Mouse (Mus musculus) cerebellum, adult 9-11 months (tissue): ENCODE data around the gene Dcaf6.
A peak's percentile ranks its signal among the peaks of the same experiment; 100 is the strongest.

Source experiments
- DNase-seq: peaks from one replicate; pipeline ENCODE4 v3.0.0; 2022

Gene Dcaf6

DNA sequence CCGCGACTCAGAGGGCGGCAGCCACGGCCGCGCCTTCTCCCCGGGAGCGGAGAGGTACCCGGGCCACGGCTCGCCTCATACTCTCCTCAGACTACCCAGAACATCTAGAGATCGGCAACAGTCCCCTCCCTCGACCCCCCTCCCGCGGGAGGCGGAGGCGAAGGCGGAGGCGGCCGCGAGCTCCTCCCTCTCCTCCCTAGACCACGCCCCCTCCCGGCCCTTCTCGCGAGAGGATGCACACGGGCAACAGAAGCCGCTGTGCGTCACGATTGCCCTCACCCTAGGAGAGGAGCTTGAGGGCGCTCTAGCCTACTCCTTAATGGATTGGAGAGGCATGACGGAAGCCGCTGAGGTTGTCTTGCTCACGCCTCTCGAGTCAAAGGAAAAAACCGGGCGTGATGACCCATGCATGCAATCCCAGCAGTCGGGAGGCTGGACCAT lies at the start of gene Dcaf6, which contains the start of gene Mpc2:
Dcaf6 (minus strand) TSS at position 116 of the 441 bp plus-strand sequence.
Mpc2 (plus strand) TSS at position 278 of the 441 bp plus-strand sequence.
- peak; percentile 99 for DNase-seq

DNA sequence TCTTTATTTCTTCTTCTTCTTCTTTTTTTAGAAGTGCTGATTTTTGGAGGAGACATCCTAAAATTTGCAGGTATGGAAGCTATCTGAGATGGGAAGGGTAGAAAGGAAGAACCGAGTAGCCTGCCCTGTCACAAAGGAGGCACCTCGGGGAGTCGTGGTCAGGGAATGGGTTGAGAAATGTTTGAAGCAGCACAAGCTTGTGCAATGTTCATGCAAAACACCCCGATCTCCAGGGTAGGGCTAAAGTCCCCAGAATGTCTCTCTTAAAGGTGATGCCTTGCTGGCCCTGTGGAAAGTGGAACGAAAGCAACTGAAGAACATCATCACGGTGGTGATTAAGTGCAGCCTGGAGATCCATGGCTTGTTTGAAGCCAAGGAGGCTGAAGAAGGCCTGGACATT lies 46.0 kb upstream of the Dcaf6 start:
- no peak for DNase-seq

DNA sequence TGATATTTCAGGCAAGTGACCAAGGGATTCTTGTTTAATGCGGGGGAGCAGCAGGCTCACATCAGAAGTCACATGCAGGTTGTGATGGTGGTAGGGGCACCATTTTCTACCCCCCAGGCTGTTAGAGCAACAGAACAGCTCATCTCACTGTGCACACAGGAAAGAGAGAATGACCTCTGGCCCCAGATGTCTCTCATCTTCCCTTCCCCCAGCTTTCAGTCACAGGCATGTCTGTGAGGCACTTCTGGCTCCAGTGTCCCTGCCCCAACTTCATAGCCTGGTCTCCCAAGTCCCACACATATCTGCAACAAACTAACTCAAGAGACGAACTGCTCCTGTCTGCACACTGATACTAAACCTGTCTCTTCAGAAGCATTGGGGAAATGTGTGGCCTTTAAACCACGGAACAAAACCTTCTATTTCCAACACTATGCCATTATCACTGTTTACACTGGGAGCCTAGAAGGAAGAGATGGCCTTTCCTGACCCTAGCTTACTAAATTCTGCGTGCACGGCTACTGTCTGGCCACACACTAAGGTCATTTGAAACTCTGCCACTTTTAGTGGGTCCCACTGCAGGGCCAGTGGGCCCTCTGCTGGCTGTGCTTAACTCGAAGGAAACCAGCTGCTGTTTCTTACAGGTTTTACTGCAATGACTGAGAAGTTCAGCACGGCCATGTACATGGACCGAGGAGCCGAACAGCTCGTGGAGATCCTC lies 43.2 kb upstream of the Dcaf6 start:
- DNase-seq: peak; percentile 4

DNA sequence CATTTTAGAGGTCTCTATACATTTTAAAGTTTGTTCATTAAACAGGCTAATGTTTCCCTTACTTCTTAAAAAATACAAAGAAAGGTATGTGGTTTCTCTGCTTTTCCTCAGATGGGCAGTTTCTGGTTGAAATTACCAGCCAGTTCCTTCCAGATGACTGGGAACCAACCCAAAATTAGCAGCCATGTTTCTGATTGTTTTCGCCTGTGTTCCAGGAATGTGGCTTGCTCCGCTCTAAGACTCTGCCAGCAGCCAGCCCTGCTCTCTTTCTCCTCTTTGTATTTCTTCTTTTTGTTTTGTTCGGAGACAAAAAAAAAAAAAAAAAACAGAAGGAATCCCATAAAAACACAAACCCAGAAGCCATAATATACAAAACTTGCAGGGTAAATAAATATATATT lies 38.6 kb upstream of the Dcaf6 start:
- no peak for DNase-seq

DNA sequence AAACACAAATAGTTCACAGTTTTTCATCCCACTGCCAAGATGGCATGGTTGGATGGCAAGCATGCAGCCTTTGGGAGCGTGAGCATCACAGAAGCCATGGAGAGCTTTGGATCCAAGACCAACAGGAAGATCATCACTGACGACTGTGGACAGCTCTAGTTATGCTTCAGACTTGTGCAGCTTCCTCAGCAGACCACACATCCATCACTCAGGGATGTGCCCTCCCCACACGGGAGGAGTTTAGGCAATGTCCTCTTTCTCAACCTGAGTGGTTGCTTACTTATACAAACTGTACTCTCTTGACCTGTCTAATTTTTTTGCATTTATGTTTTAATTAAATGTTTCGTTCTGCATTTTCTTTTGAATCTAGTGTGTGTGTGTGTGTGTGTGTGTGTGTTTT lies 28.9 kb upstream of the Dcaf6 start:
- no peak for DNase-seq

DNA sequence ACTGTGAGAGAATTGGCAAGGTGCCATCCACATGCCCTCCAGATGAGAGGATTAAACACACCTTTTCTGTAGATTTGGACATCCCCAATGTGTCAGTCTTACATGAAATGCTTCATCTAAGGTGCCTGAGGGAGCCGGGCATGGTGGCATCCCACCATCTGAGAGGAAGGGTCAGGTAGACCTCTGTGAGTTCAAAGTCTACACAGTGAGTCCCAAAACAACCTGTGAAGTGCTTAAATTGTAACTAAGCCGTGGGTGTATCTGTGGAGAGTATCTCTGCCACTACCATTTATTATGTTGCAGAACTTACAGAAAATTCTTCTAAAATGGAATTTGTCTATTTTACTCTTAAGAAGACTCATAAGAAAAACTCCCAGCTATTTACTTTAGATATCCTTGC lies 25.8 kb upstream of the Dcaf6 start:
- no peak for DNase-seq

DNA sequence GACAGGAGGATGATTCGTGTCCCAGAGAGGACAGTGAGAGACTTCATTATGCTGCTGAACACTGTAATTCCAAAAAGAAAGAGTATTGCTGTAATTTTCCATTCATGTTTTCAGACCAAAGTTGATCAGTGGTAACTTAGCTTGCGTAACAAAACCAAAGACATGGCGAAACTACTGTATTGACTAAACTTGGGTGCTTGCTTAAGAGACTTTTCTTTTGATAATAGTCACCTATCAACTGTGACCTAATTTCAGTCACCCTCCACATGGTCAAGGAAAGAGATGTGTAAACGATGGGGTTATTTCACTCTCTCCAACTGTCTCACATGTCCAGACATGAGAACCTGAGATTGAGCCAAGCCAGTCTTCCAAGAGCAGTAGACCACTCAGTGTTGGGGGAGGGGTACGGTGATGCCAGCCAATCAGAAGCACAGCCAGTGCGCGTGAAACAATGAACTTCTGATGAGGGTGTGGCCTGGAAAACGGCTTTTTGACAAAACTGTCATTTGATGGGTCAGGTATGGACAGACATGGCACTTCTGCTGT lies 24.5 kb upstream of the Dcaf6 start, which contains the start of gene Adcy10:
Adcy10 (plus strand) TSS at position 496 of the 546 bp plus-strand sequence.
- no peak for DNase-seq

DNA sequence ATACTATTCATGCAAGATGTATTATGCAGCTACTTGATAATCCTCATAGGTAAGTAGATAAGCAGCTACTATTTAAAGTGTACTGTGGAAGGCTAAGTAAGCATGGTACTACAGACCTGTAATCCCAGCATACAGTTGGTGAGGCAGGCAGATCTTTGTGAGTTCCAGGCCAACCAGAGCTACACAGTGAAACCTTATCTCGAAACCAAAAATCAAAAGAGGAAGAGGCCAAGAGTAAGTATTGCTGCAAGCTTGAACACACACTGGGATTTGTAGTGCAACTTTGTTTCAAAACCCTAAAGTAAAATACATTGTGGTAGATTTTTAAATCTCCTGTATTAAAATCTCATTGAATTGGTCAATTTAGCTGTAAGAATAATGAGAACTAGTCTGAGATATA lies 11.2 kb upstream of the Dcaf6 start:
- no peak for DNase-seq

DNA sequence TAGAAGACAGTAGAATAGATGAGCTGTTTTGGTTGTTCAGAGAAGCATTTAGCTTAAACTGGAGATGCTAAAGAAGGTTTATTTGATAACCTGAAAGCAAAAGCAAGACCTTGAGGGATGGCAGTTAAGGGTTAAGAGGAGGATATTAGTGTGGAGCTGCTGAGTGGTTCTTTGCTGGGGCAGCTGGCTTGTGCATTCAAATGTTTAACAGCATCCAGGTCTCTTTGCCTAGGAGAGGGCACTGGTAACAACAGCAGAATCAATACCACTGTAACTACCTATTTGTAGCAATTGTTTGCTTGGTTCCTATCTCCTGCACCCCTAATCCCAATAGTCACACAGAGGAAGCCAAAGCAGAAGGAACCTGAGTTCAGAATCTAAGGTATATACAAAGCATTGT lies 9.4 kb upstream of the Dcaf6 start:
- no peak for DNase-seq

DNA sequence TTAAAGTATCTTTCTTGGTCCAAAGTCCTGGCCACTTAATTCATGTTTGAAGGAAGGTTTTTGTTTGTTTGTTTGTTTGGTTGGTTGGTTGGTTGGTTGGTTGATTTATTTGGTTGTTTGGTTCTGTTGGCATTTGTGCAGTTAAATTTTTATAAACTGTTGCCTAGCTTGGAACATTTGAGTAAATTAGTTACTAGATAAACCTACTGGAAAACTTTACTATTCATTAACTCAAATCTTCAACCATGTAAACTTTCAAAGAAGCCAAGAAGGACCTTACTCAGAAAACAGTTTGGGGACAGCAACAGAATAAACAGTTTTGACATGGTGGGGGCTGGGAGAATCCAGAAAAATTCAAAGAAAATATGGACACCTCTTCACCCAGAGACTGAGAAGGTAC lies 8.7 kb upstream of the Dcaf6 start:
- DNase-seq: no peak

DNA sequence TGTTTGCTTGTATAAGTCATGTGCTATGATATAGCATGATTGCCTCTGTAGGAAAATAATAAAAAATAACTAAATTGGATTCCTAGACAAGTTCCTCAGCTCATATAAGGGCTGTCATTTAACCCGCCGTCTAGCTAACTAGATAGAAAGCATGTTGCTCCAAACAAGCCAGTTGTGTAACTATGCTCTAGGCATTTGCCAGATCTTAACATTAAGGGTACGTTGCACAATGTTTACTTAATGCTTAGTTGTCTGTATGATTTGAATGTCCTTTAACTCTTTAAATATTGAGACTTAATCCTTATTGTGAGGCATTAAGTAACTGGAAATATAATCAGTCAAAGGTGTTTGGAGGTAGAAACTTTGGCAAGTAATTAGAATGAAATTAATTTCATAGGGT lies 4.3 kb upstream of the Dcaf6 start:
- DNase-seq: no peak

DNA sequence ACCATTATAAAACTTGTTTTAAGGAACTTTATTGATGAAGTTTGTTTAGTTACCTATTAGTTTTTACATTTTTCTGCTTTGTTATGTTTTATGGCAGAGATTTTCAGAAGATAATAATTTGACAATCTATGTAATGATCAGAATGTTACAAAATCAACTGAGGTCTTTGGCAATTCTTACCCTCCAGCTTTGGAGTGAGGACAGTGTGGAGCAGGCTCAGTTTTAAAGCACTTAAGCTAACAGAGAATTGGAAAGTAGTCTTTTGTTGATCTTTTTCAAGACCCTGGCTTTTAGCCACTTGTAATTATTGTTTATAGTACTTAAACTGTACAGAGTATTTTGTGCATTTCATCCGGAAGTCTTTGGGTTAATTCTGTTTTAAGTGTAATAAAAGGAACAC lies 2.6 kb upstream of the Dcaf6 start:
- no peak for DNase-seq

DNA sequence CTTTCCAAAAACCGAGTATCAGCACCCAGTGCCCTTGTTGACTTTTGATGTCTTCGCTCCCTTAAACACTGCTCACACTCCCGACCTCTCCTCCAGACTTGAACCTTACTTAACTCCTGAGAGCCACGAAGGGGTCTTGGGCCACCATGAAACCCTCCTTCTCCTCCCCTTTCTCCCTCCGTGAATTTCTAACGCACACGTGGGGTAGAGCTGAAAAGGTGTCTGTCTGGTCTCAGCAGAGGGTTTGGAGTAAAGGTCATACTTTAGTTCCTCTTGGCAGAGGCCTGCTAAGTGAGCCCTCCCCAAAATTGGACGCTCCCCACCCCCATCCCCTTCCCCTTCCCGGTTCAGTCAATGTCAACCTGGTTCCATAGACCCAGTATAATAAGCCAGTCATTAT lies 1.4 kb upstream of the Dcaf6 start:
- peak; percentile 70 for DNase-seq

DNA sequence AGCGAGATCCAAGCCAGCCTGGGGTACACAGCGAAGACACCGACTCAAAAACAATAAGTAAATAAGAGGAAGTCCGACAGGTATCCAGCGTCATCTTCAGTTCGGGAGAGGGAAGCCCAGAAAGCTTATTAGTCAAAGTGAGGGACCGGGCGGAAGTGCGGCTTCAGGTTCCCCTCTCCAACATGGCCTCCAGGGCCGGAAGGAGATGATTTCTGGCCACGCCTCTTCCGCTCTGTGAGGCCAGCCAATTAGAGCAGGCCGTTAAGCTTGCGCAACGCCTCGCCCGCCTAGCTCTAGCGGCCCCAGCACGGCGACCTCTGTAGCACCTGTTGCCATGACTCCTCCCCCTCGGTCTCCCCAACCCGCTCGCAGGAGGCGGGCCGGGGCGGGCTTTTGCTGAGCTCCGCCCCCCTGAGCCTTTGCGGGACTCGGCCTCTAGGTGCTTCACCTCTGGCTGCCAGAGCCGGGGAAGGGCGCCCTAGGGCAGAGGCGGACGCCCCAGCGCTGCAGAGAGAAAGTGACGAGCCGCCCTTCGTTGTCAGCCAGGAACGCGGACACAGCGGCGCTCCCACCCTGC lies 614 bp upstream of the Dcaf6 start:
- peak; percentile 100 for DNase-seq

DNA sequence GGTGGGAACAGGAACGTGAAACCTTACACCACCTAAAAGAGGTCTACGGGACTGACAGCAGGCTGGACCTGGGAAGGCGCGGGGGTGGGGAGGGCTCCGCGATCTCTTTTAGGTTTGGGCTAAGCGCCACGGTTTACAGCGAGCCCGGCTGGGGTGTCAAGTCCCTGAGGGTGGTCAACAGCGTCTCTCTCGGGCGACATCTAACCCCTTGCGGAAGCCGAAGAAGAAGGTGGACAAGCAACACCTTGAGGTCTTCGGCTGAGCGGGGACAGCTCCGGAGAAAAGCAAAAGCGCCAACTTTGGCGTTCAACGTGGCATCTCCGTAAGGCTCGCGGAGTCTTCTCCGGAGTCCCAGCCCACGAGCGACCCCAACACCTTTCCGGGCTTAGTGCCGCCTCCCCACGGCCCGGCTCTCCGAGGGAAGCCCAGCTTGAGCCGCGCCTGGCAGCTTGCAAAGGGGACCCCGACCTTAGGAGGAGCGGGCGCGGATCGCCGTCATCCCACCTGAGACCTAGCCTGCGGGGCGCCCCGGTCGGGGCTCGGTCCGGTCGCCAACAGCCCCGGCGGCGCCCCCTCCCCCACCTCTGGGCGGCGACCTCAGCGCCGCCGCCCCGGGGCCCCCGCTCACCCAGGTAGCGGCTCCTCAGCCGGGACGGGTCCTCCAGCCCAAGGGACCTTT lies 633 bp downstream of the Dcaf6 start:
- DNase-seq: peak; percentile 83

DNA sequence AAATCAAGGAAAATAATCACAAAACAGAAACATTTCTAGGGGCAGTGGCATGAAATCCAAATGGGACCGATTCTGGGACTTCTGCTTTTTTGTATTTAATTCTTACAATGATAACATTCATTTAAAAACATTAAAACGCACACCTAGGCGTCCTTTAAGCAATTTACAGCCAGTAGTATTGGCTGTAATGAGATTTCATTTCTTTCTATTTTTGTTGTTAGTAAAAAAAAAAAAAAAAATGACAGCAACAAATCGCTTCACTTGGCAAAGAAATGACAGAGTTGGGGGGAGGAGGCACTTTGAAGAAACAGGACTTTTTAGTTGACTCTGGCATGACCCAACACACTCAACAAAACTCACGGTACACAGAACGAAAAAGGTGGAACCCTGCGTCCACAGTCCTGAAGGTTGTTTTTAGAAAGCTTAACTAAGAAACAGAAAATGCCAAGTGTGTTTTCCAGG lies 1.2 kb downstream of the Dcaf6 start:
- DNase-seq: no peak

DNA sequence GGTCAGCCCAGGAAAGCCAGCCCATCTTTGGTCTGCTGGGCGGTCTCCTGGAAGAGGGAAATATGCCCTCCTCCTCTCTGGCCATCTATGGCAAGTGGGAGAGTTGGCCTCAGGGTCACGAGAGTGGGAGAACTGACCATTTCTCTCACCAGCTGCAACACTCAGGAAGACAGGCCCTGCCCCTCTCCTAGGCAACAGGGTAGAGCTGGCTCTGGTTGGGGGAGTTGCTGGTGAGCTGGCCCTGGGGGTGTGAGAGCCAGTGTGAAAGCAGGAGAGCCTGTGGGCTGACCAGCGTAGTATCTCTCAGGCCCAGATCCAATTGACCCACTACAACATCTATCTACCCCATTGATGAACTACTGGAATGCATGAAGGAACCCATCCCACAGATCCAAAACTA lies 18.6 kb downstream of the Dcaf6 start:
- no peak for DNase-seq

DNA sequence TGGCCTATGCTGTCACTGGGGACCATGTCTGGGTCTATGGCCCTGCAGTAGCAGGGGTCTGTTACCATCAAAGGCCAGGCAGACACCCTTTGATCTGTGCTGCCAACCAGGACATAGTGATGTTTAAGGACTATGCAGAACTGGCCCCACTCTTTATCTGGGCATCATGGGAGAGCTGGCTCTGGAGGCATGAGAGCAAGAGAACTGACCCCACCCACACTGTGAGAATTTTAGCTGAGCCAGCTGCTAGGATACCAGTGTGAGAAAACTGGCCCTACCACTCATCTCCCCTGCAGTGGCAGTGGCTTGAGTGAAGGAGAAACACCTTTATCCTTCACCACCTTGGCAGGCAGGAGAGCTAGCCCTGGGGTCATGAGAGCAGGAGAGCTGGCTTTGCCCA lies 19.1 kb downstream of the Dcaf6 start:
- DNase-seq: no peak

DNA sequence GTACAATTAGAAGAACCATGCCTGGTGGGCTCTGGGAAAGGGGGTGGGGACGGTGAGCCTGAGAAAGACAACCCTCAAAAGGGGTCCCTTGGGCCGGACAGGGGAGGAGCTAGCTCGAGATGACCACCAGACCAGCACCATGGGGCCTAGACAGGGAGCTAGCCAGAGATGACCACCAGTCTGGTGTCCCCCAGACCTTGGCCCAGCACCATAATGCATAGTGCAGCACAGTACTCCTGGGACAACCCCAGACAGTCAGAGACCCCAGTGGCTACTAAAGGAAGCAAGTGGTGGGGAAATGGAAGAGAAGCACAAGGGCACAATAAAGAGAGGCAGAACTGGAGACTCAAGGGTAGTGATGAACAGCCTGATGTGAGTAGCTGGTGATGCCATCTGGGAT lies 19.5 kb downstream of the Dcaf6 start:
- no peak for DNase-seq

DNA sequence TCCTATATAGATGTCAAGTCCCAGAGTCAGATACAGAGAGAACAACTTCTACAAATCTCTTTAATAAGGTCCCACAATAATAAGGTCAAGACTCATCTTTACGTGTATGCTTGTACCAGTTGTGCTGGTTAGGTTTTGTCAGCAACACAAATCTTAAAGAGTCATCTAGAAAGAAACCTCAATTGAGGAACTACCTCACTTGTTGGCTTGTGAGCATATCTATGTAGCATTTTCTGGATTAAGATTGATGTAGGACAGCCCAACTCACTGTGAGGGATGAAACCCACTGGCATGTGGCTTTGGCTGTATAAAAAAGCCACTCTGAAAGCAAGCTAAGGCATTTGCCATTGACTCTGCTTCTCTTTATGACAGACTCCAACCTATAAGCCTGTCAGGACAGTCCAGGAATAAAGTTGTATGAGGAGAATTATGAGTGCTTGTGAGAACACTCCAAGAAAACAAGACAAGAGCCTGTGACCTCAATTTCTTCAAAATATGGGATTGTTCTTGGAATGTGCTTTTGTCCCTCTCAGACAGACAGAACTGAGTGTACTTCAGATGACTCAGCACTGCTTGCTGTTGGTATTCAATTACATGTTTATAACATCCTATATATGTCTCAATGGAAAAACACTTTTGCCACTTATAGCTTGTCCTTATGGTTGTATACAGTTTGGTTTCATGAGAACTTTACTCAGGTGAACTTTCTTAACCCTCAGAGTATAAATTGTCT lies 21.8 kb downstream of the Dcaf6 start:
- DNase-seq: no peak

DNA sequence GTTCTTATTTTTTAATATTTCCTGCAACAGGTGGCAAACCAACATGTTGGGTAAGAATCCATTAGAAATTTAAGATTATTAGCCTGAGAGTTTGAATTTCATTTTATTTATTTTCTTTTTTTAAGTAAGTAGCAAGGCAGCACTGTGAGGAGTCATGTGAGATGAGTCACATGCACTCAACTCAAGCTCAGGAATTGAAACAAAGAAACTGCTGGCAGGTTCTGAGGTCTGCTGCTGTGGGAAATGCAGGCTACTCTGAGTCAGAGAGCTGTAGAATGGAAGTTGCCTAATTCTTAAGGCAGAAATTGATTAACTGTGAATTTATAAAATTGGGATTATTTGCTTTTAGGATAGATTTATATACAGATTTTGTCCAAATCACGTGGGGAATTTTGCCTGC lies 27.4 kb downstream of the Dcaf6 start:
- DNase-seq: no peak

DNA sequence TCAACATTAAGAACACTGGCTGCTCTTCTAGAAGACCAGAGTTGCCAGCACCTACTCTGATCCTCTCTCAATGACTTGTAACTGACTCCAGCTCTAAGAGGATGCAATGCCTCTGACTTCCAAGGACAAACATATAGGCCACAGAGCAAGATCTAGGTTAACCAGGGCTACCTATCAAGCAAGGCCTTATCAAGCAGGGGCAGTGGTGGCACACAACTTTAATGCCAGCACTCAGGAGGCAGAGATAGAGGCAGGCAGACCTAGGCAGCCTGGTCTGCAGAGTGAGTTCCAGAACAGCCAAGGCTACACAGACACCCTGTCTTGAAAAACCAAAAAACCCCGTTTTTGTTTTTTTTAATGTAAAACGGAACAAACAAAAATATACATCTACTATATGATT lies 34.0 kb downstream of the Dcaf6 start:
- no peak for DNase-seq

DNA sequence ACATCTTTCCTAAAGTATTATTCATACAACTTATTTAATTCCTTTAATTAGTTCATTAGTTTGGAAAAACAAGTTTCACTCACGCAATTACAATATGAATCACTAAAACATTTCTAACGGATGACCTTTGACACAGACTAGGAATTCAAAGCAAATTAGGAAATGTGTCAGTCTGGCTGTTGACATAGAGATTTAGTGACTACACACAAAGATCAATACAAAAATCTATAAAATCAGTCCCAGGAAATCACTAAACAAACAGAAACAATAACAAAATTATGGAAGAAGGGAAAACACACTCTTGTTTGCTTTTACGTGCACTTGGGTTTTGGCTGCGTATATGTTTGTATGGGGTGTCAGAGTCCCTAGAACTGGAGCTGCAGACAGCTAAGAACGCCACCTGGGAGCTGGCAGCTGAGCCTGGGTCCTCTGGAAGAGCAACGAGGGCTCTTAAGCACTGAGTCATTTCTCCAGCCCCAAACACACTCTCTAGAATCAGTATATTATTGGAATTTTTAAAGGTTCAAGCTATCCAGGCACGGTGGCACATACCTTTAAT lies 38.8 kb downstream of the Dcaf6 start:
- DNase-seq: no peak
